Mouse (Mus musculus): Measurements from ENCODE around the gene Srprb.
A peak's percentile ranks its signal among the peaks of the same experiment; 100 is the strongest.
"Not testable (repeated sequence)": the region's sequence is repeated elsewhere in the genome, so short reads cannot be mapped to it uniquely, and the experiment has no call there.

Srprb gene

GRCm38 (mm10) chr9:103208802-103209423 lies 7.0 kb upstream of the Srprb start:
- no peak for DNase-seq

- DNase-seq: peak; percentile 79
Measured at GRCm38 (mm10) chr9:103207846-103208245, 5.9 kb upstream of the Srprb start.

- no peak for DNase-seq
Measured at GRCm38 (mm10) chr9:103205786-103206185, 3.8 kb upstream of the Srprb start.

- DNase-seq: no peak
Measured at GRCm38 (mm10) chr9:103188416-103188815, 13.5 kb downstream of the Srprb start.

- DNase-seq: peak; percentile 78
Measured at GRCm38 (mm10) chr9:103186747-103187146, 15.2 kb downstream of the Srprb start.

- DNase-seq: no peak
Measured at GRCm38 (mm10) chr9:103185946-103186345, 16.0 kb downstream of the Srprb start.

- DNase-seq: no peak
Measured at GRCm38 (mm10) chr9:103184855-103185254, 17.1 kb downstream of the Srprb start.

GRCm38 (mm10) chr9:103181886-103182285 lies 20.1 kb downstream of the Srprb start:
- no peak for DNase-seq

GRCm38 (mm10) chr9:103180807-103181565 lies 21.0 kb downstream of the Srprb start:
- DNase-seq: peak; percentile 85

GRCm38 (mm10) chr9:103180303-103180702 lies 21.6 kb downstream of the Srprb start:
- DNase-seq: peak; percentile 21

- DNase-seq: no peak
Measured at GRCm38 (mm10) chr9:103175692-103176091, 26.2 kb downstream of the Srprb start.

GRCm38 (mm10) chr9:103174771-103175519 lies 27.0 kb downstream of the Srprb start:
- peak; percentile 48 for DNase-seq

- DNase-seq: no peak
Measured at GRCm38 (mm10) chr9:103168771-103169170, 33.2 kb downstream of the Srprb start.

GRCm38 (mm10) chr9:103168046-103168445 lies 33.9 kb downstream of the Srprb start:
- DNase-seq: no peak

- no peak for DNase-seq
Measured at GRCm38 (mm10) chr9:103163806-103164205, 38.1 kb downstream of the Srprb start.

GRCm38 (mm10) chr9:103155158-103155557 lies 46.8 kb downstream of the Srprb start:
- DNase-seq: not testable (repeated sequence)

GRCm38 (mm10) chr9:103154568-103154967 lies 47.4 kb downstream of the Srprb start:
- DNase-seq: no peak

- no peak for DNase-seq
Measured at GRCm38 (mm10) chr9:103153286-103153685, 48.7 kb downstream of the Srprb start.

- no peak for DNase-seq
Measured at GRCm38 (mm10) chr9:103149074-103149799, 52.7 kb downstream of the Srprb start.

- no peak for DNase-seq
Measured at GRCm38 (mm10) chr9:103147103-103147502, 54.8 kb downstream of the Srprb start.

GRCm38 (mm10) chr9:103146703-103147102 lies 55.2 kb downstream of the Srprb start:
- DNase-seq: no peak

GRCm38 (mm10) chr9:103146257-103146656 lies 55.7 kb downstream of the Srprb start:
- no peak for DNase-seq

- no peak for DNase-seq
Measured at GRCm38 (mm10) chr9:103145351-103145750, 56.6 kb downstream of the Srprb start.

Measured in kidney, postnatal 14 days (tissue).